Mouse (Mus musculus) left cerebral cortex, postnatal 36 days (tissue): Measurements from ENCODE around the gene C1qtnf6. TPM values are rescaled to one million over a fixed set of nuclear protein-coding genes. Genes with fewer than 3 reads are reported as not detected.

Experiments
- DNase-seq, 2 experiments: peaks; one replicate each; pipeline ENCODE4 v3.0.0; 2021 to 2022; ENCODE audit warnings: low spot score in 2 of 2, mixed read lengths in 1 of 2
- intact Hi-C: fragments of 180-260 bp; cut with DNase I; formaldehyde crosslinking; loops from one replicate; pipeline ENCODE4 v1.15.1; 2025
- total RNA-seq, 2 experiments: library from RNA; stranded (reverse); gene quantifications; 2 replicates each; pipeline ENCODE4 v1.2.3; 2021

C1qtnf6 gene
- total RNA-seq, 2 experiments from 2014 or later = 2.0 to 2.5 TPM

DNA sequence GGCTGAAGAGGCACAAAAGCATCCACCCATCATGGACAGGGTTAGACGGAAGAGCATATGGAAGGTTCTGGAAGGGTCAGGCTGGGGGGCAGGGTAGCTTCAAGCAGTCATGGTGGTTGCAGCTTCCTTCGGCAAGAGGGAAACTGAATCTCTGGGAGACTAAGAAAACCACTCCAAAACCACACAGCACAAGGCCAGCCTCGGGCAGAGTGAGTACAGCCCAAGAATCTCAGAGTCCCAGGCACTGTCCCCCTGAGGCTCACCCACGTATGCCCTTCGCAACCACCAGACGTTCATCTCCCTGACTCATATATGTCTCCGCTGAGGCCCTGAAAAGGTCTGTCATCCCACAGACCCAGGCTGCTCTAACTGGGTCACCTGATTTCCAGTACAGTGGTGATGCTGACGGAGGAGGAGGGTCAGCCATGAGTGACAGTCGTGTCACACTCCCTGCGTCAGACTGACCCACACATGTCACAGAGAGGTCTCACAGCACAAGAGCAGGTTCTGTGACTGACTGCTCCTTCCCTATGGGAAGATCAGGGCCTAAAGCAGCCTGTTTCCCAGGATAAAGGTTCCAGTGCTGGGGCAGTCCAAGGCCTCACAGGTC is 37.7 kb downstream of the C1qtnf6 start:
- no peak for DNase-seq
- intact Hi-C loops = no loop called here

DNA sequence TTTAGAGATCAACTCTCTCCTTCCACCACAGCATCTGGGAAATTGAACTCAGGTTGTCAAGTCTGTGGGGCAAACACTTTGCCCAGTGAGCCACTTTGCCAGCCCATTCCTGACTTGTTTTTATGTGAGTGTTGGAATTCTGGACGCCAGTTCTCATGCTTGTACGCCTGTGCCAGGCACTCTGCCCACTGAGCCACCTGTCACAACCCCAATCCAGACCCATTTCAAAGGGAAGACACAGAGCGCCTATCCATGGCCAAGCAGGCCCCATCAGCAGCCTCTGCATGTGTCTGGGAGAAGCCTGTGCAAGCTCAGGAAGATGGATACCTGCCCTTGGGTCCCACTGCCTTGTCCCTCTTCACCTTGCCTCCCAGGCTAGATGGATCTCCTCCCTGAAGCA is 39.9 kb downstream of the C1qtnf6 start:
- intact Hi-C loops = no loop called here
- no peak for DNase-seq

DNA sequence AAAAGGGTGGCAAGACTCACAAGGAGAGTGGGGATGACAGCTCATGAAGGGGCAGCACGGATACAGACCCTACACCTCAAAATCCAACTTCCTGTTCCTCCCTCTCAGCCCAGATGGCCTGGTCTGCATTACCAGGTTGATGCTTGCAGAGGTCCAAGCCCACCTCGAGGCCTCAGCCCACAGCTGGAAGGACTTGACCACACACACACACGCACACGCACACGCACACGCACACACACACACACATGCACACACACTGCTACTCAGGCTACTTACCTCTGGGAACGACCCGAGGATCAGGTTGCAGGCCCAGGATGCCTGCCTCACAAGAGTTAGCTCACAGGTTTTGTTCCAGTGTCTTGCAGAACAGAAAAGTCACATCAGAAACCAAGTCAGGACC is 41.3 kb downstream of the C1qtnf6 start:
- no peak for DNase-seq
- intact Hi-C loops = no loop called here

DNA sequence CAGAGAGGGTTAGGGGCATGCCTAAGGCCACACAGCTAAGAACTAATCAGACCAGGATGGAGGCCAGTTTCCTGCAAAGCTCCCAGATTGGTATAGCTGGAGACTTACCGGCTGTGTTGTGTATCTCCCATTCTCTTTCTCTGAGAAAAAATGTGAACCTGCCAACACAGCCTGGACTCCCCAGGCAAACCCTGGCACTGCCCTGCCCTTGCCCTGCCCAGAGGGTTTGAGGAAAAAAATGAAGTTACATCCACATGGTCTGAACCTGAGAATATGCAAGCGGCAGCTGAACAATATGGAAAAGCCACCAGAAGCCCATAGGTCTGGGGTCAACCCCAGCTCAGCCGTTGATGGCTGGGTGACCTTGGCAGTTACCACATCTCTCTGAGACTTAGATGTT is 42.0 kb downstream of the C1qtnf6 start:
- intact Hi-C loops = no loop called here
- no peak for DNase-seq

DNA sequence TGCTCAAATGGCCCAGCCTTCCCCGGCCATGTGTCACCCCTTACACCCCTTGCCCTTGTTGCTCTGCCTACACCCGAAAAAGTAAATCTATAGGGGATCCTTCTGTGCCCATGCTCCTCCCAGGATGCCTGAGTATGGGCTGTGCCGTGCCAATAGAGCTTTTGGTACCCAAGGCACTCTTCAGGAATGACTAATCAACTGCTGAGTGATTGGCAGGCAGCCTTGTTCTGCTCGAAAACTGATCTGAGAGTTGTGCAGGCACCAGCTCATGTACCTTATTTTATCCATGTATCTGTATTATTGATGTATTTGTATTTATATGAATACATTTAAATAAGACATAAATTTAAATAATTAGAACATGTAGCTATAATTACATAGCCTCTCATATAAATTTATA is 44.1 kb downstream of the C1qtnf6 start:
- intact Hi-C loops = no loop called here
- DNase-seq = no peak

DNA sequence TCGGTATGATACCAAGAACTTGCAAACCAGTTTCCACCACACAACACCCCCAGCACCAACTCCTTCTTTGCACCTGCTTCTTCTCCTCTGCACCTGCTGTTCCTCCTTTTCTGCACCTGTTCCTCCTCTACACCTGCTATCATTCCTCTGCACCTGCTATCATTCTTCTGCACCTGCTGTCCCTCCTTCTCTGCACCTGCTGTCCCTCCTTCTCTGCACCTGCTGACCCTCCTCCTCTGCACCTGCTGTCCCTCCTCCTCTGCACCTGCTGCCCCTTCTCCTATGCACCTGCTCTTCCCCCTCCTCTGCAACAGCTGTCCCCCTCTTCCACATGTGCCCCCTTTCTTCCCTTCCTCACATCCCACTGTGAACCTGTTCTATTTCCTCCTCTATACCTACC is 44.7 kb downstream of the C1qtnf6 start:
- intact Hi-C loops = no loop called here
- no peak for DNase-seq

DNA sequence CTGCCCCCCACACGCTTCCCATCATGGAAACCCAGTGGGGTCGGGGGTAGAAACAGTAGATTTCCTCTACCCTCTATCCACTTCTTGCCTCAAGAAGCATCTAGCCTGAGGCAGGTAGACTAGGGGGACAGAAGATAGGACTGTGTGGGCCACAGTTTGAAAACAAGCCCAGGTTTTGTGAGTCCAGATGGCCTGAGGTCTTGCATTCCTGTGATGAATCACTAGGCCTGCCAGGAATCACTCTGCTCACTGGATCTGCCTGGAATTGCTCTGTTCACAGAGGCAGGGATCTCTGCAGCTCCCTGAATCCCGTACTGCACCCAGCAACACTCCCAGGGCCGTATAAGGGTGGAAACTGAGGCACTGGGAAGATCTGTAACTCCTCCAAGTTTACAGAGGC is 47.9 kb downstream of the C1qtnf6 start:
- intact Hi-C loops = no loop called here

DNA sequence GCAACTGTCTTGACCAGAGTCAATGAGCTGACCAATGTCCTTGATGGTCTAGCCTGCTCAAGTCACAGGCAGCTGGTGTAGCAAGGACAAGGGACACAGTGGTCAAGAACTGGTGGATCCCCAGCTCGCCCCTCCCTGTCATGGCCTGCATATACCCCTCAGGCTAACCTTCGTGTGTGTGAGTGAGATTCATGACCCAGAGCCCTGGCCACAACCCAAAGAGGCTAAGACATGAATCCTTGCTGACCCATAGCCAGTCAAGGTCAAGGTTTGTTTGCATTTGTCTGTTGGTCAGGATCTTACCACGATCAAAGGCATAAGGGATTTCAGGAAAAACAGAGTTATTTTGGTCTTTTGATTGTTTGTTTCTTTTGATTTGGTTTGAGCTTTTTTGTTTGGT is 48.7 kb downstream of the C1qtnf6 start:
- no peak for DNase-seq
- intact Hi-C loops = no loop called here

More for the DNA sequence above, 47.9 kb downstream of the C1qtnf6 start:
- DNase-seq = no peak

DNA sequence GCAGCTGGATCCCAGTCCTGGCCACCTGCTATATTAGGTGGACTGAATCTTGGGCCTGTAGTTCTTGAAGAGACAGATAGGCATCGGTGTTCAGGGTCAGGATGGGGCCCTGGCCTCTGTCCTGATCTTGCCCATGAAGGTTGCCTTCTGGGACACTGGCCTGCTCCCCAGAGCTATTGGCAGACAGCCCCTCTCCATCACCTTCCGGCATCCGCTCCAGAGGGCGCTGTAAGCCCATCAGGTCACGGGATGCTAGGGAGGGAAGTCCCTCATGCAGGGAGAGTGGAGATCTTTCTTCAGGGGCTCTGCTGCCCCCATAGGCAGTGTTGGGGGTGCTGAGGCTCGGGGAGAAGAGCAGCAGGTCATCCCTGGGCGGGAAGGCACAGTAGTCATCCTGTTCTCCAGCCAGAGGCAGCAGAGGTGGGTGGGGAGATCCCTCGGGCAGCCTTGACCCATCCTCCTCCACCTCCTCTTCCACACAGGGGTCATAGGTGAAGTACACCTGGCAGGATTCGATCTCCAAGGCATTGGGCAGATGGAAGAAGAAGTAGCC is 49.7 kb downstream of the C1qtnf6 start:
- intact Hi-C loops = no loop called here
- DNase-seq = no peak

DNA sequence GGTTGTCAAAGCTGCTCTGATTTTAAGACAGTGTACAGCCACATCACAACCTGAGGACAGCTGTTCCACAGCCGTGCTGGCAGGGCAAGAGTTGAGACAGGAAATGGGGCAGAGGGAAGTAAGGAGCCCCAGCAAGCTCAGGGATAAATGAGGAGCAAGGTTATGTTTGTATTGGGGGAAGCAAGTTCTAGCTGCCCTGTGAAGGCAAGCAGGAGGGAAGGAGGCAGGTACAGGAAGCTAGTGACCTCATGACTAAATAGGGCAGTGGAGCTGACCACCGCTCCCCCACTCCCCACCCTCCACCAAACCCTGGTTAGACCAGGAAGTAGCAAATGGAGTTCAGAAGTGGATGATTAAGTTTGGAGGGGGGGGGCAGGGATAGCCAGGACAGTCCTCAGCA is 50.2 kb downstream of the C1qtnf6 start:
- DNase-seq = no peak
- intact Hi-C loops = no loop called here

DNA sequence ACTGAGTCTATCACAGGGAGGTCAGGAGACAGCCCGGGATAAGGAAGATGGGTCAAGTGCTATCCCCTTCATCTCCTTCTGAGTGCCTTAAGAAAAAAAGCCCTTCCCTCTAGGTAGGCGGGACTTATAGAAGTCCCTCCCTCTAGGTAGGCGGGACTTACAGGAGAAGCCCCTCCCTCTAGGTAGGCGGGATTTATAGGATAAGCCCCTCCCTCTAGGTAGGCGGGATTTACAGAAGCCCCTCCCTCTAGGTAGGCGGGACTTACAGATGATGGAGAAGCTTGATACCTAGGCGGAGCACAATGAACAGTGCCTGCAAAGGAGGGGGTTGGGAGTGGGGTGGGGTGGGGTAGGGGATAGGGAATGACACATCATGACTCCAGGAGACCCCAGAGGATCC is 51.1 kb downstream of the C1qtnf6 start:
- intact Hi-C loops = no loop called here
- DNase-seq = no peak

DNA sequence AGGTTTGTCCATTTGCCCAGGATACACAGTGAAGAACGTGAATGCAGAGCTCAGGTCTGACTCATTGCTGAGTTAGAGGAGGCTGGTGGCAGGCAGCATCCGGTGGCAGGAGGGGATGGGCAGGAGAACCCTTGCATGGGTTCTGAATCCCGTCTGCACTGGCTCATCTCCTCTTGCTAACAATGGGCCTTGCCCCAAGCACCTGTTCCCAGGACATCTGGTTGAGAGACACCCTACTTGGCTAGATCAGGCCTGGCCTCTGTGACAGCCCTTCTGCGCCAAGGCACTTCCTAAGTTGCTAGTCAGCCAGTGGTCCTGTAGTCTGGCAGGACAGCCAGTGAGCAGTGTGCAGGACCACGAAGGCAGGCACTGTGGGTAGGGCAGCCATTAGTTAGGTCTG is 51.7 kb downstream of the C1qtnf6 start:
- intact Hi-C loops = no loop called here
- no peak for DNase-seq

DNA sequence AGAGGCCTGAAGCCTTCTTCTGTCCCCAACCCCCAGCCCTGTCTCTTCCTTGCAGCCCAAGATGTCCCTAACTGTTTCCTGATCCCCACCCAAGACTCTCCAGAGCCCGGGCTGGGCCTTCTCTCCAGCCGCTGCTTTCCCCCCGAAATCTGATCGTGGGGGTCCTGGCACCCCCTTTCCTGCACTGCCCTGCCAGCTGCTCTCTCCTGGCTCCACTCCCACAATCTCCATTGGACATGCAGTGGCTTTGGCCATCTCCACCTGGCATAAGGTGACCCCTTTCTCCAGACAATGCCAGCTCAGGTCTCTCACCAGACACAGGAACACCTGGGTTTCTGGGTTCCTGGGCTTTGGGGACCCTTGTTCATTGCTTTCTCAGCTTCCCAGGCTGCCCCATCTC is 53.1 kb downstream of the C1qtnf6 start:
- DNase-seq = no peak
- intact Hi-C loops = no loop called here

DNA sequence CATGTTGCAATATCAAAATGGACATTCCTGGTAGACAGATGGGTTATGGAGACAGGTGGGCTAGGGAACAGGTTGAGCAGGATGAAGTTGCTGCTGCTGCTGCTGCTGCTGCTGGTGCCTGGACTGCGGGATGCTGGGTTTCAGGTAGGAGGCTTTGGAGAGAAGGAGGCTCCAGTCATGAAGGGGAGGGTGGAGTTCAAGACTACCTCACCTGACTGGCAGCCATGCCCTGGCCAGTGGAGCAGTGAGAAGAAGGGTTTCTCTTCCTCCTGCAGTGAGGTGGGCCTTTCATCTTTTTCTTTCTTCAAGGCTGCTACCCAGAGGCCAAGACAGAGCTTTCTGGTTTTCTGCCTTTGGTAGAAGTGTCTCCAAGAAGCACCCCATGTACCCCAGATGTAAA is 54.3 kb downstream of the C1qtnf6 start:
- intact Hi-C loops = no loop called here

DNA sequence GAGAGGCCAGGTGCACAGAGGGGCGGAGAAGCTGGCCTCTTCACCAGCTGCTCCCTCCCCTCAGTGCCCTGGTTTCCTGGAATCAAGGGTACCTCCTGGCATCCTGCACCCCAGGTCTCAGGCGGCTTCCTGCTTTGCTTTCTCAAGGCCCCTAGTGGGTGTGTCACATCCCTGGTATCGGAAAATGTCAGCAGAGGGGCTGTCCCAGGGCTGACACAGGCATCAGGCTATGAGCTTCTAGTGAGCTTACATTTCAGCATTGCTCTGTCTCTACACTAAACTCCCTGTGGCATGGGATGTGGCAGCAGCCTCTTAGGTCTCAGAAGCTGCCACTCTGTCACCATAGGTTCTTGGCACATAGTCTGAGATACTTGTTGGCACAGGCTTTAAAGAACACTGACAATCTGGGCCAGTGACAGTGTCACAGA is 55.6 kb downstream of the C1qtnf6 start:
- DNase-seq = no peak
- intact Hi-C loops = no loop called here

More for the DNA sequence above, 54.3 kb downstream of the C1qtnf6 start:
- DNase-seq = no peak

DNA sequence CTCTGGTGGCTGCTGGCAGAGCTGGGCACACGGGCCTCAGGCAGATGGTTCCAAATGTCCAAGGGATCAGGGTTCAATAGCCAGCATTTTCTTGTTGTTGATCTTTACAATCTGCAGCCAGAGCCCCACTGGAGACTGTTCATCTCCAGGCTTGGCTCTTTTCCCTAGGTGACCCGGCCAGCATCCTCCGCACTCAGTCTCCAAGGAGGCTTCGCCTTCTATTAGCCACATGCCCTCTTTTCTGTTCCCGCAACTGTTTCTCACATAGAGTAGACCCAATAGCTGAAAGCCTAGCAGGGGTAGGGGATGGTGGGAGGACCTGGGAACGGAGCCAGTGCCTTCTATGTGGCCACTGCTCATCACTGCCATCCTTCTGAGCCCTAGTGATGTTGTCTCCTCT is 57.8 kb downstream of the C1qtnf6 start:
- intact Hi-C loops = no loop called here

More for the DNA sequence above, 57.8 kb downstream of the C1qtnf6 start:
- DNase-seq = no peak

Other genes with a start within 250 kb of the C1qtnf6 start
- under 1 TPM; 0.39 to 0.59 TPM for gene Csf2rb2, start 225.7 kb downstream of the C1qtnf6 start, total RNA-seq
- gene Csf2rb, start 205.7 kb downstream of the C1qtnf6 start, total RNA-seq = 1 to 10 TPM; 1.2 TPM
- gene Tex33, start 135.5 kb downstream of the C1qtnf6 start, total RNA-seq = not detected
- 10 to 100 TPM; 28.1 to 36.3 TPM for gene Tst, start 125.5 kb downstream of the C1qtnf6 start, total RNA-seq
- gene Mpst, start 125.0 kb downstream of the C1qtnf6 start, total RNA-seq = 10 to 100 TPM; 32.9 to 37.0 TPM
- gene Kctd17, start 102.9 kb downstream of the C1qtnf6 start, total RNA-seq = 100 to 1,000 TPM; 349 TPM
- 1 to 10 TPM in 1 of 2 experiments, under 1 TPM in 1; 0.10 to 1.0 TPM for gene Tmprss6, start 62.8 kb downstream of the C1qtnf6 start, total RNA-seq
- gene Il2rb, start 36.1 kb downstream of the C1qtnf6 start, total RNA-seq = under 1 TPM; 0.16 to 0.20 TPM
- 10 to 100 TPM; 21.3 to 22.4 TPM for gene Sstr3, start 13.3 kb upstream of the C1qtnf6 start, total RNA-seq
- gene Rac2, start 41.4 kb upstream of the C1qtnf6 start, total RNA-seq = 1 to 10 TPM; 2.7 to 4.3 TPM
- 10 to 100 TPM in 1 of 2 experiments, 1 to 10 TPM in 1; 8.7 to 11.9 TPM for gene Cyth4, start 65.6 kb upstream of the C1qtnf6 start, total RNA-seq
- gene Elfn2, start 187.4 kb upstream of the C1qtnf6 start, total RNA-seq = 100 to 1,000 TPM; 130 to 159 TPM
- gene Mfng, start 242.1 kb upstream of the C1qtnf6 start, total RNA-seq = 1 to 10 TPM; 4.9 to 6.0 TPM